Mouse (Mus musculus): ENCODE measurements at regions not wholly inside any gene's neighbourhood (a gene's known extent, or its start where the extent isn't known, plus 50 kb on each side); places are given as distances from the start of the nearest gene placed in this dataset.
"Not testable (repeated sequence)": the region's sequence is repeated elsewhere in the genome, so short reads cannot be mapped to it uniquely, and the experiment has no call there.

GRCm38 (mm10) chr7:82105631-82106030 is 68.0 kb upstream of the Sh3gl3 start:
- H3K27ac ChIP-seq: no peak overlapping the region
- no peak overlapping the region for H3K4me3 ChIP-seq
- TF ChIP-seq CTCF (conservative IDR thresholded peaks at IDR 0.05): no peak
- DNase-seq (ENCODE audit: low spot score in 2 of 2): no peak

- not testable (repeated sequence) for DNase-seq (ENCODE audit: low spot score in 2 of 2); H3K27ac ChIP-seq; H3K4me3 ChIP-seq
These were observed 64.5 kb upstream of the Sh3gl3 start for GRCm38 (mm10) chr7:82109141-82109540.

DNA sequence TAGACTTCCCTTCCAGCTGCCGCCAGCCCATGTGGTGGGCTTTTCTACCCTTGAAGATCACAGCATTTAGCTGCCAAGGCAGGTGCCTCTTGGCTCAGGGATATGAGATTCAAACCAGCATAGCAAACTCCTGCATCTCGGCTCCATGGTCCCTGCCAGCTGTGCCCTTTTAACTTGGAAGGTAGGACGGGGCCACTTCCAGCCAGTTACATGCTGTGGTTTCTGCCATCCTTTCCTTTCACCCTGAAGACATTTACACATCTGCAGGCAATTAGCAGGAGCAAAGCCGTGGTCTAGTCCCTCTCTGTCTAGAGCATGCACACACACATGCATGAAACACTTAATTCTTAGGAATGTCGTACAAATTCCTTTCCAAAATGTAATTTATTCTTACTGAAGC is 64.1 kb upstream of the Sh3gl3 start:
- no peak for DNase-seq (ENCODE audit: low spot score in 2 of 2)
- TF ChIP-seq CTCF (conservative IDR thresholded peaks at IDR 0.05): no peak
- Histone ChIP-seq H3K4me3 (no peak overlapping the region), H3K27ac (no peak overlapping the region)

DNA sequence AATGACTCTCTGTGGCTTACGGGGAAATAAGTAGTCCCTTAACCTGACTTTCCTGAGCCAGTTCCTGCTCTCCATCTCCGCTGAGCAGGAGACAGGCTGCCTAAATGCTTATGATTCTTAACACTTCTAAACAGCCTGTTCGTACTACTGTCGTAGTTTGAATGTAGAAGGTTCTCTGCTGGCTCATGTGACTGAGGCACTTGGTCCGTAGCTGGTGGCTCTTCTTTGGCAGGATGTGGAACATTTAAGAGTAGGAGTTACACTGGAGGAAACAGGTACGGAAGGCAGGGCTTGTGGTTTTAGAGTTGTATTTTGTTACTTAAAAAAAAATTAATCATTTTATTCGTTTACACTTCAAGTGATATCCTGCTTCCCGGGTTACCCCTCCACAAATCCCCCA is 63.7 kb upstream of the Sh3gl3 start:
- no peak overlapping the region for H3K27ac ChIP-seq
- TF ChIP-seq CTCF (conservative IDR thresholded peaks at IDR 0.05): no peak
- DNase-seq (ENCODE audit: low spot score in 2 of 2): no peak
- no peak overlapping the region for H3K4me3 ChIP-seq

DNA sequence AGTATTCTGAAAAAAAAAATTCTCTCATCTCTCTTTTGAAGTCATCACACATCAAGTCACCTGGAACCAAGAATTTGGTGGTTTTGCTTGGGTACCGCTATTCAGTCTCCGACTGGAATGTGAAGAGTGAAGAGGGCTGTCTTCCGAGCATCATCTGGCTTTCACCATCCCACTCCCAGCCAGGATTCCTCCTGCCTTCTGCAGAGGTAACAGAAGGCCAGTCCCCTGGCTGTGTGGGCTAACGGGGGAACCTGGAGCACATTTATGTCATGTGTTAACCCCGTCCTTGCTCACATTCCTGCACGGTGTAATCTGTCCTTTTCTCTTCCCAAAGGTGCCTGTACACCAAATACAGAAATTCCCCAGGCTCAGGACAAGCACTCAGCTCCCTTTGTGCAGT is 61.6 kb upstream of the Sh3gl3 start:
- no peak for TF ChIP-seq CTCF (conservative IDR thresholded peaks at IDR 0.05)
- Histone ChIP-seq H3K4me3 (no peak overlapping the region), H3K27ac (no peak overlapping the region)
- no peak for DNase-seq (ENCODE audit: low spot score in 2 of 2)

GRCm38 (mm10) chr7:82115646-82116045 is 58.0 kb upstream of the Sh3gl3 start:
- DNase-seq (ENCODE audit: low spot score in 2 of 2): no peak
- Histone ChIP-seq H3K4me3 (no peak overlapping the region), H3K27ac (no peak overlapping the region)
- no peak for TF ChIP-seq CTCF (conservative IDR thresholded peaks at IDR 0.05)

DNA sequence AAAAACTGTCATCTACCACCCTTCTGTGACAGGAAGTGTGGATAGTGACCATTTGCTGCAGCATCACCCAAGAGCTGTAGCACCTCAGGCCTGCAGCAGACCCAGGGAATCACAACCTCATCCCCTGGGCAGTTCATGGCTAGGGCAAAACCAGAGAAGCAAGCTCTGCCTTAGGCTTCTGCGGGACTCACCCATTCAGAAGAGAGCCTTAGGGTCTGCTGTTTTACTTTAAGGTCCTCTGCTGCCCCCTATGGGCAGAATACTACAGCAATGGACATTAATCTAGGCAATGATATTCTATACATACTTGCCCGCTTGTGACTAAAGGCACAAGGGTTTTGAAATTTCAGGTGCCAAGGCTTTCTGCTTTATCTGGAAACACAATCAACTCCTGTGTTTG is 54.4 kb upstream of the Sh3gl3 start:
- TF ChIP-seq CTCF (conservative IDR thresholded peaks at IDR 0.05): peak; percentile 90
- DNase-seq (ENCODE audit: low spot score in 2 of 2): peak; percentile 74 to 89
- Histone ChIP-seq H3K4me3 (no peak overlapping the region), H3K27ac (no peak overlapping the region)

GRCm38 (mm10) chr7:82119866-82120265 is 53.8 kb upstream of the Sh3gl3 start:
- TF ChIP-seq CTCF (conservative IDR thresholded peaks at IDR 0.05): no peak
- DNase-seq (ENCODE audit: low spot score in 2 of 2): no peak
- no peak overlapping the region for H3K4me3 ChIP-seq
- H3K27ac ChIP-seq: no peak overlapping the region

GRCm38 (mm10) chr7:82121746-82122145 is 51.9 kb upstream of the Sh3gl3 start:
- TF ChIP-seq CTCF (conservative IDR thresholded peaks at IDR 0.05): peak; percentile 99
- Histone ChIP-seq H3K4me3 (no peak overlapping the region), H3K27ac (no peak overlapping the region)
- DNase-seq (ENCODE audit: low spot score in 2 of 2): peak; percentile 64 to 77
